Mouse (Mus musculus): Measurements from ENCODE around the gene Arhgdib. TPM values are rescaled to one million over a fixed set of nuclear protein-coding genes. Genes with fewer than 3 reads are reported as not detected.

Arhgdib gene
- polyA plus RNA-seq, 1 experiment from 2014 or later, result 14.9 TPM

GRCm38 (mm10) chr6:136942280-136942679 is 581 bp upstream of the Arhgdib start:
- Histone ChIP-seq H3K27ac (ENCODE audit: low read depth, low read length) (no peak overlapping the region), H3K9me3 (ENCODE audit: control insufficient read depth, low read length) (no peaks in the 10 kb centered on the region), H3K4me3 (ENCODE audit: low read length) (no peak overlapping the region), H3K4me2 (ENCODE audit: low read length) (no peak overlapping the region), H3K4me1 (ENCODE audit: control insufficient read depth, insufficient read depth, low read depth, low read length) (no peaks in the 10 kb centered on the region; the same call in 1 of the 2 replicates), H3K9ac (ENCODE audit: low read depth, low read length) (no peak overlapping the region), H3K27me3 (replicated peaks; ENCODE audit: control insufficient read depth, insufficient read depth, low read length) (no peaks in the 10 kb centered on the region), H3K36me3 (ENCODE audit: control insufficient read depth, insufficient read depth, low read length) (no peaks in the 10 kb centered on the region)
- WGBS, result 78% methylated on average over 9 of the region's 9 CpGs
- ATAC-seq, result no peak

- WGBS, result 79% methylated on average over 11 of the region's 11 CpGs
- Histone ChIP-seq H3K27me3 (replicated peaks; ENCODE audit: control insufficient read depth, insufficient read depth, low read length) (no peaks in the 10 kb centered on the region), H3K4me1 (ENCODE audit: control insufficient read depth, insufficient read depth, low read depth, low read length) (no peaks in the 10 kb centered on the region), H3K27ac (ENCODE audit: low read depth, low read length) (no peak overlapping the region), H3K9ac (ENCODE audit: low read depth, low read length) (no peak overlapping the region), H3K36me3 (ENCODE audit: control insufficient read depth, insufficient read depth, low read length) (no peaks in the 10 kb centered on the region), H3K9me3 (ENCODE audit: control insufficient read depth, low read length) (no peaks in the 10 kb centered on the region), H3K4me3 (ENCODE audit: low read length) (no peak overlapping the region), H3K4me2 (ENCODE audit: low read length) (no peak overlapping the region)
- no peak for ATAC-seq
Measured at GRCm38 (mm10) chr6:136940188-136940960, 1.3 kb downstream of the Arhgdib start.

GRCm38 (mm10) chr6:136939326-136940187 is 2.1 kb downstream of the Arhgdib start:
- Histone ChIP-seq H3K4me1 (ENCODE audit: control insufficient read depth, insufficient read depth, low read depth, low read length) (no peaks in the 10 kb centered on the region), H3K4me2 (ENCODE audit: low read length) (no peak overlapping the region), H3K36me3 (ENCODE audit: control insufficient read depth, insufficient read depth, low read length) (no peaks in the 10 kb centered on the region), H3K27ac (ENCODE audit: low read depth, low read length) (no peak overlapping the region), H3K27me3 (replicated peaks; ENCODE audit: control insufficient read depth, insufficient read depth, low read length) (no peaks in the 10 kb centered on the region), H3K9me3 (ENCODE audit: control insufficient read depth, low read length) (no peaks in the 10 kb centered on the region), H3K9ac (ENCODE audit: low read depth, low read length) (no peak overlapping the region), H3K4me3 (ENCODE audit: low read length) (no peak overlapping the region)
- ATAC-seq, result no peak
- 77% methylated on average over 14 of the region's 14 CpGs for WGBS

GRCm38 (mm10) chr6:136938331-136939126 is 3.2 kb downstream of the Arhgdib start:
- Histone ChIP-seq H3K27ac (ENCODE audit: low read depth, low read length) (no peak overlapping the region), H3K27me3 (replicated peaks; ENCODE audit: control insufficient read depth, insufficient read depth, low read length) (no peaks in the 10 kb centered on the region), H3K4me2 (ENCODE audit: low read length) (no peak overlapping the region), H3K9me3 (ENCODE audit: control insufficient read depth, low read length) (no peaks in the 10 kb centered on the region), H3K4me1 (ENCODE audit: control insufficient read depth, insufficient read depth, low read depth, low read length) (no peaks in the 10 kb centered on the region), H3K9ac (ENCODE audit: low read depth, low read length) (no peak overlapping the region), H3K4me3 (ENCODE audit: low read length) (no peak overlapping the region), H3K36me3 (ENCODE audit: control insufficient read depth, insufficient read depth, low read length) (no peaks in the 10 kb centered on the region)
- no peak for ATAC-seq
- WGBS, result 81% methylated on average over 18 of the region's 18 CpGs

- no peaks in the 10 kb centered on the region for H3K27me3 ChIP-seq (replicated peaks; ENCODE audit: control insufficient read depth, insufficient read depth, low read length)
- H3K36me3 ChIP-seq (ENCODE audit: control insufficient read depth, insufficient read depth, low read length), result no peaks in the 10 kb centered on the region
- no peaks in the 10 kb centered on the region for H3K4me1 ChIP-seq (ENCODE audit: control insufficient read depth, insufficient read depth, low read depth, low read length)
- H3K9me3 ChIP-seq (ENCODE audit: control insufficient read depth, low read length), result no peaks in the 10 kb centered on the region
- no peak overlapping the region for H3K4me3 ChIP-seq (ENCODE audit: low read length)
- H3K27ac ChIP-seq (ENCODE audit: low read depth, low read length), result no peak overlapping the region
- H3K4me2 ChIP-seq (ENCODE audit: low read length), result no peak overlapping the region
- WGBS, result 87% methylated on average over 3 of the region's 3 CpGs
- no peak overlapping the region for H3K9ac ChIP-seq (ENCODE audit: low read depth, low read length)
- no peak for ATAC-seq
Measured at GRCm38 (mm10) chr6:136937117-136937516, 4.6 kb downstream of the Arhgdib start.

- no peak overlapping the region for H3K9ac ChIP-seq (ENCODE audit: low read depth, low read length)
- H3K27me3 ChIP-seq (replicated peaks; ENCODE audit: control insufficient read depth, insufficient read depth, low read length), result no peaks in the 10 kb centered on the region
- H3K27ac ChIP-seq (ENCODE audit: low read depth, low read length), result no peak overlapping the region
- no peak overlapping the region for H3K4me3 ChIP-seq (ENCODE audit: low read length)
- WGBS, result 88% methylated on average over 9 of the region's 9 CpGs
- no peak overlapping the region for H3K4me2 ChIP-seq (ENCODE audit: low read length)
- no peaks in the 10 kb centered on the region for H3K9me3 ChIP-seq (ENCODE audit: control insufficient read depth, low read length)
- ATAC-seq, result no peak
- H3K36me3 ChIP-seq (ENCODE audit: control insufficient read depth, insufficient read depth, low read length), result no peaks in the 10 kb centered on the region
- no peaks in the 10 kb centered on the region for H3K4me1 ChIP-seq (ENCODE audit: control insufficient read depth, insufficient read depth, low read depth, low read length)
Measured at GRCm38 (mm10) chr6:136936361-136936760, 5.3 kb downstream of the Arhgdib start.

- Histone ChIP-seq H3K4me2 (ENCODE audit: low read length) (no peak overlapping the region), H3K9me3 (ENCODE audit: control insufficient read depth, low read length) (no peaks in the 10 kb centered on the region), H3K36me3 (ENCODE audit: control insufficient read depth, insufficient read depth, low read length) (no peaks in the 10 kb centered on the region), H3K9ac (ENCODE audit: low read depth, low read length) (no peak overlapping the region), H3K27ac (ENCODE audit: low read depth, low read length) (no peak overlapping the region), H3K4me3 (ENCODE audit: low read length) (no peak overlapping the region), H3K4me1 (ENCODE audit: control insufficient read depth, insufficient read depth, low read depth, low read length) (no peaks in the 10 kb centered on the region), H3K27me3 (replicated peaks; ENCODE audit: control insufficient read depth, insufficient read depth, low read length) (no peaks in the 10 kb centered on the region)
- 57% methylated on average over 3 of the region's 3 CpGs for WGBS
- peak; percentile 53; the same call in 1 of the 2 replicates for ATAC-seq
Measured at GRCm38 (mm10) chr6:136935233-136935632, 6.5 kb downstream of the Arhgdib start.

- no peak for ATAC-seq
- 81% methylated on average over 7 of the region's 7 CpGs for WGBS
- H3K9ac ChIP-seq (ENCODE audit: low read depth, low read length), result no peak overlapping the region
Measured at GRCm38 (mm10) chr6:136934068-136934467, 7.6 kb downstream of the Arhgdib start.

More at GRCm38 (mm10) chr6:136934068-136934467, 7.6 kb downstream of the Arhgdib start:
- H3K4me1 ChIP-seq (ENCODE audit: control insufficient read depth, insufficient read depth, low read depth, low read length), result no peaks in the 10 kb centered on the region
- H3K27ac ChIP-seq (ENCODE audit: low read depth, low read length), result no peak overlapping the region
- H3K27me3 ChIP-seq (replicated peaks; ENCODE audit: control insufficient read depth, insufficient read depth, low read length), result no peaks in the 10 kb centered on the region
- H3K36me3 ChIP-seq (ENCODE audit: control insufficient read depth, insufficient read depth, low read length), result no peaks in the 10 kb centered on the region
- no peak overlapping the region for H3K4me2 ChIP-seq (ENCODE audit: low read length)
- no peaks in the 10 kb centered on the region for H3K9me3 ChIP-seq (ENCODE audit: control insufficient read depth, low read length)
- no peak overlapping the region for H3K4me3 ChIP-seq (ENCODE audit: low read length)
